Comparison of ENCODE assay signal across 13 mouse cellular contexts in the genomic region with DNA sequence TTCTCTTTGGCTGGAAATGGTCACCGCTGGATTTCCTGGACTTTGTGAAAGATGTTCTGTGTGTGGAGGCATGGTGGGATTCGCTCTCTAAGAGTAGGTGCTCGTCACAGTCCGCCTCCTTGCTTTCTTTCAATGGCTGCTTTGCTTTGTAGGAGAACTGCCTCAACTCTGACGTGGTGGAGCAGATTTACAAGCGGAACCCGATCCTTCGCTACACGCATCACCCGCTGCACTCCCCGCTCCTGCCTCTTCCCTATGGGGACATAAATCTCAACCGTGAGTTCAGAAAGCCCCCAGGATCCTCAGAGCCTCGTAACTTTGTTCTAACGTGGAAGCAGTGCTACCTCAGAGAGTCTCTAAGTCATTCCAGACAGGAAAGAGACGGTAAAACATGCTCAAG.
"Had no signal": no experiment of that assay in that cellular context is flagged by ENCODE, and none has a peak within 500 bp of the region (broad histone marks: within the 10 kb centered on the region; RNA-seq: fewer than 3 reads in every experiment).

No protein-coding gene starts in this region.

- H3K4me1 ChIP-seq: liver, embryonic 12.5 days; midbrain, embryonic 15.5 days had no signal

- H3K9ac ChIP-seq: limb, embryonic 15.5 days; liver, embryonic 12.5 days; lung, embryonic 14.5 days; midbrain, embryonic 15.5 days had no signal

- H3K27me3 ChIP-seq: limb, embryonic 15.5 days; liver, embryonic 12.5 days; midbrain, embryonic 15.5 days had no signal

- ATAC-seq: inflammation-experienced regulatory T-cells, adult 6 months; liver, embryonic 12.5 days; midbrain, embryonic 15.5 days had no signal

- H3K4me2 ChIP-seq: limb, embryonic 15.5 days; liver, embryonic 12.5 days; lung, embryonic 14.5 days; midbrain, embryonic 11.5 days; midbrain, embryonic 15.5 days had no signal

- DNase-seq: kidney, adult 11 months; layer of hippocampus, adult 9-11 months; layer of hippocampus, postnatal 36 days; lung, embryonic 14.5 days; lung, postnatal 10 days; lung, postnatal 4 days; right cerebral cortex, postnatal 14 days; thymus, postnatal 4 days had no signal

- H3K27ac ChIP-seq: limb, embryonic 15.5 days; liver, embryonic 12.5 days; midbrain, embryonic 15.5 days had no signal

- H3K9me3 ChIP-seq: limb, embryonic 15.5 days; liver, embryonic 12.5 days; midbrain, embryonic 15.5 days had no signal

- H3K4me3 ChIP-seq: limb, embryonic 15.5 days; liver, embryonic 12.5 days; midbrain, embryonic 15.5 days had no signal
